Mouse (Mus musculus) liver, postnatal 0 days (tissue): Measurements from ENCODE around the gene Grk6.

ENCODE experiments used
- CTCF ChIP-seq: sonication (generic); IDR thresholded peaks from 2 replicates; pipeline ENCODE4 v1.5.1; 2016; ENCODE audit warnings: antibody characterized with exemption, low read depth
- EP300 ChIP-seq: IDR thresholded peaks from 2 replicates; pipeline ENCODE4 v1.6.1; 2016; ENCODE audit warnings: antibody characterized with exemption, low read depth, mild to moderate bottlenecking

DNA sequence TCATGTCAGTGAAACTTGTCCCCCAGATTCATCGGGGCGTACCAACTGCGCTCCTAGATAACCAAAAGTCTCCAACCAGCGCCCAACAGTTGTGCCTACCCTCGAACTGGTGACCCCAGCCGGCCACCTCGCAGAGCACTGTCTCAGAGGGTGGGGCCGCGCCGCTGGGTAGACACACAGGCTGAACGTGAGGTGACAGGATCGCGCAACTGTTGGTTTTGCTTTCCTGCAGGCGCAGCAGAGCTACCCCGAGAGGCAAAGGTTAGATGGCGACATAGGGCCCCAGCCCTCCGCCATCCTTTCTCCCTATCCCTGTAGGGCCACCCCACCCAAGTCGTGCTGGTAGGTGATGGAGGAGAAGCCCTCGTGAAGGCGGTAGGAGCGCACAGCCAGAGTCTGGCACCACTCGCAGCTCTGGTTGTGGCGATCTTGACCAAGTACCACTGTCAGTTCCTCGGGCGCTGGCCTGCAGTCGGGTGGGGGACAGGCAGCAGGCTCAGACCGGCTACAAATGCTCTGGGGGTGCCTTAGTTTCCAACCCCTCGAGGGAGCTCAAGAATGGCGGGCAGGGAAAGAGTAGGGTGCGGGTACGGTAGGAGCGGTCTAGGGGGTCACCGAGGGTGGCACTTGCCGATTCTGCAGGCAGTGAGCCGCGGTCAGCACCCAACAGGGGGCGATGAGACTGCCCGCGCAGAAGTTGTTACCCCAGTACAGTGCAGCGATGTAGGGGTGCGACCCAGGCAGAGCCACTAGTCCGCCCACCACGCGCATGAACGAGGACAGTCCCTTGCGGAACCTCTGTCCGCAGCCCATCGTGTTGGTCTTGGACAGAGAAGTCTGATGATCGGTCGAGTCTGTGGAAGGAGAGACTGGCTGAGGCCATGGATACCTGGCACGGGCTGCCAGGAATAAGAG lies 24.6 kb upstream of the Grk6 start:
- TF ChIP-seq CTCF, result no peak
- TF ChIP-seq EP300, result no peak
